Mouse (Mus musculus): ENCODE measurements around the gene Afap1.

Afap1 gene

GRCm38 (mm10) chr5:36041236-36041562, 148.1 kb downstream of the Afap1 start:
- no peak for DNase-seq (ENCODE audit: low spot score)

- no peak for DNase-seq (ENCODE audit: low spot score)
These were observed 148.6 kb downstream of the Afap1 start for GRCm38 (mm10) chr5:36041756-36042155.

- DNase-seq (ENCODE audit: low spot score): no peak
These were observed 150.0 kb downstream of the Afap1 start for GRCm38 (mm10) chr5:36043154-36043553.

All from lung, postnatal 25 days (tissue).